Mouse (Mus musculus) urinary bladder, postnatal 14 days (tissue): ENCODE data around the gene Fut2.
A peak's percentile ranks its signal among the peaks of the same experiment; 100 is the strongest.
"Not testable (repeated sequence)": the region's sequence is repeated elsewhere in the genome, so short reads cannot be mapped to it uniquely, and the experiment has no call there.

Experiments
- DNase-seq: peaks from one replicate; pipeline ENCODE4 v3.0.0; 2021; ENCODE audit warnings: low spot score

Gene Fut2

GRCm38 (mm10) chr7:45677627-45678295, 11.6 kb upstream of the Fut2 start:
- no peak for DNase-seq

- no peak for DNase-seq
Observed at GRCm38 (mm10) chr7:45668921-45669320, 2.7 kb upstream of the Fut2 start.

- no peak for DNase-seq
Observed at GRCm38 (mm10) chr7:45667761-45668160, 1.6 kb upstream of the Fut2 start.

- peak; percentile 37 for DNase-seq
Observed at GRCm38 (mm10) chr7:45665303-45666138, 673 bp downstream of the Fut2 start.

- not testable (repeated sequence) for DNase-seq
Observed at GRCm38 (mm10) chr7:45661702-45662101, 4.5 kb downstream of the Fut2 start.

- DNase-seq: no peak
Observed at GRCm38 (mm10) chr7:45660746-45661478, 5.3 kb downstream of the Fut2 start.

- DNase-seq: no peak
Observed at GRCm38 (mm10) chr7:45654424-45655047, 11.7 kb downstream of the Fut2 start.

GRCm38 (mm10) chr7:45650484-45650883, 15.7 kb downstream of the Fut2 start:
- DNase-seq: not testable (repeated sequence)

GRCm38 (mm10) chr7:45649351-45649750, 16.8 kb downstream of the Fut2 start:
- no peak for DNase-seq

- DNase-seq: no peak
Observed at GRCm38 (mm10) chr7:45646671-45647070, 19.5 kb downstream of the Fut2 start.

- no peak for DNase-seq
Observed at GRCm38 (mm10) chr7:45645591-45645971, 20.6 kb downstream of the Fut2 start.

GRCm38 (mm10) chr7:45644872-45645590, 21.2 kb downstream of the Fut2 start:
- no peak for DNase-seq

GRCm38 (mm10) chr7:45644183-45644582, 22.0 kb downstream of the Fut2 start:
- peak; percentile 37 for DNase-seq

GRCm38 (mm10) chr7:45643441-45644178, 22.6 kb downstream of the Fut2 start:
- DNase-seq: peak; percentile 95

- DNase-seq: no peak
Observed at GRCm38 (mm10) chr7:45642503-45643255, 23.5 kb downstream of the Fut2 start.

- DNase-seq: no peak
Observed at GRCm38 (mm10) chr7:45642083-45642482, 24.1 kb downstream of the Fut2 start.

GRCm38 (mm10) chr7:45641391-45642040, 24.7 kb downstream of the Fut2 start:
- DNase-seq: peak; percentile 44

- no peak for DNase-seq
Observed at GRCm38 (mm10) chr7:45640191-45640957, 25.8 kb downstream of the Fut2 start.

- no peak for DNase-seq
Observed at GRCm38 (mm10) chr7:45639561-45640027, 26.6 kb downstream of the Fut2 start, which contains the start of gene Mamstr. Gene Mamstr (plus strand): TSS chr7:45639977.
